Mouse (Mus musculus) liver, embryonic 15.5 days (tissue): ENCODE data around the gene Gm45837. TPM values are rescaled to one million over a fixed set of nuclear protein-coding genes. Genes with fewer than 3 reads are reported as not detected.

Source experiments
- ATAC-seq: fragments of 200-750 bp; cut with Nextera tagmentation; 2 replicates; pipeline ENCODE4 v1.8.0; 2017; ENCODE audit warnings: moderate number of reproducible peaks, mild to moderate bottlenecking, moderate library complexity; ENCODE audit not compliant: insufficient read depth
- H3K27ac ChIP-seq: fragments of 300-500 bp; sonication (generic); replicated peaks from 2 replicates; pipeline ENCODE4 v1.5.1; 2015; ENCODE audit warnings: mild to moderate bottlenecking, inconsistent platforms
- H3K27me3 ChIP-seq: fragments of 300-500 bp; sonication (generic); 2 replicates; pipeline ENCODE4 v1.6.1; 2015; ENCODE audit warnings: mild to moderate bottlenecking, inconsistent platforms
- H3K36me3 ChIP-seq: fragments of 300-500 bp; sonication (generic); replicated peaks from 2 replicates; pipeline ENCODE4 v1.6.1; 2015; ENCODE audit warnings: moderate library complexity, mild to moderate bottlenecking, inconsistent platforms
- H3K4me1 ChIP-seq: fragments of 300-500 bp; sonication (generic); replicated peaks from 2 replicates; pipeline ENCODE4 v1.6.1; 2015; ENCODE audit warnings: inconsistent platforms
- H3K4me2 ChIP-seq: fragments of 300-500 bp; sonication (generic); 2 replicates; pipeline ENCODE4 v1.6.1; 2015; ENCODE audit warnings: moderate library complexity, mild to moderate bottlenecking, inconsistent platforms
- H3K4me3 ChIP-seq: fragments of 300-500 bp; sonication (generic); replicated peaks from 2 replicates; pipeline ENCODE4 v1.5.1; 2015; ENCODE audit warnings: mild to moderate bottlenecking, inconsistent platforms
- H3K9ac ChIP-seq: fragments of 300-500 bp; sonication (generic); 2 replicates; pipeline ENCODE4 v1.6.1; 2015; ENCODE audit warnings: moderate library complexity, mild to moderate bottlenecking, inconsistent platforms
- H3K9me3 ChIP-seq: fragments of 300-500 bp; sonication (generic); replicated peaks from 2 replicates; pipeline ENCODE4 v1.6.1; 2016; ENCODE audit warnings: inconsistent platforms
- WGBS: fragments of 180-500 bp; shearing (Covaris S2); methylation state at CpG from one replicate; pipeline ENCODE4 v1.1.7; 2015; ENCODE audit warnings: mixed read lengths; ENCODE audit not compliant: insufficient replicate concordance; 5-methylcytosine and 5-hydroxymethylcytosine counted together
- polyA plus RNA-seq: library from polyadenylated mRNA; unstranded; fragments of >200 nt; fragmentation: Nextera tagmentation; extraction: Ambion mirVana; gene quantifications from 2 replicates; pipeline ENCODE4 v1.2.1, GENCODE M21; 2015

Gm45837 gene
- polyA plus RNA-seq = 0.16 TPM in 1 of 2 replicates, not detected in the other

GRCm38 (mm10) chr7:101410267-101410936 is at the start of gene Gm45837:
TSS of gene Gm45837 (plus strand) at chr7:101410886.
- Histone ChIP-seq H3K9me3 (no peaks in the 10 kb centered on the region), H3K9ac (no peak within 1 kb of the TSS), H3K27ac (no peak within 1 kb of the TSS), H3K4me3 (no peak within 1 kb of the TSS), H3K4me1 (peaks cover 18% of the 10 kb centered on the region), H3K36me3 (peaks cover 34% of the 10 kb centered on the region), H3K27me3 (no peaks in the 10 kb centered on the region), H3K4me2 (no peak within 1 kb of the TSS)
- 59% methylated on average over 11 of the region's 11 CpGs for WGBS
- no peak for ATAC-seq

DNA sequence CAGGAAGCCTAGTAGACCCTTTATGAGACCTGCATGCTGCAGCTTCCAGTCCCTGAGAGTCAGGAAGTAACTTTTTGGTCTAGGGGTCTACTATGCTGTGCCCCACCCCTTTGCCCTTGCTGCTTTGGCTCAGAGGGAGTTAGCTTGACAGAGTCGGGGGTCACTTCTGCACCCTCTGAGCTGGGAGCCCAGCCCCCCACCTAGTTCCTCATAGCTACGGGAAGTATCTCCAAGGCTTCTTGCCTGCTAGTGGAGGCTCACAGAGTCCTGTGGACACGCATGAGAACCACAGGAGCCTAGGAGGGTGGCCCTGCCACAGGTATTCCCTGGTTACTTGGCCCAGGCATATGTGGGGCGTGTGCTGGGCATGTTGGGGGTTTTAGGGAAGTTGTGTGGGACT is 49.7 kb upstream of the Gm45837 start:
- Histone ChIP-seq H3K4me3 (no peak overlapping the region), H3K4me1 (peaks cover 54% of the 10 kb centered on the region), H3K27ac (peak overlapping the region; percentile 48), H3K9me3 (no peaks in the 10 kb centered on the region), H3K9ac (no peak overlapping the region), H3K27me3 (no peaks in the 10 kb centered on the region), H3K4me2 (peak overlapping the region; percentile 33), H3K36me3 (no peaks in the 10 kb centered on the region)
- WGBS = 40% methylated on average over 4 of the region's 4 CpGs
- no peak for ATAC-seq

- no peaks in the 10 kb centered on the region for H3K9me3 ChIP-seq
- peaks cover 46% of the 10 kb centered on the region for H3K4me1 ChIP-seq
- H3K4me2 ChIP-seq = peak overlapping the region; percentile 33
- no peaks in the 10 kb centered on the region for H3K27me3 ChIP-seq
- no peaks in the 10 kb centered on the region for H3K36me3 ChIP-seq
- ATAC-seq = no peak
- peak overlapping the region; percentile 18; the same call in 1 of the 2 replicates for H3K4me3 ChIP-seq
- no peak overlapping the region for H3K9ac ChIP-seq
- H3K27ac ChIP-seq = peak overlapping the region; percentile 48
- 45% methylated on average over 4 of the region's 4 CpGs for WGBS
These were observed 48.9 kb upstream of the Gm45837 start for GRCm38 (mm10) chr7:101361767-101362166.

GRCm38 (mm10) chr7:101362791-101363191 is 47.9 kb upstream of the Gm45837 start:
- Histone ChIP-seq H3K4me1 (peaks cover 37% of the 10 kb centered on the region), H3K4me3 (0 out of 2 replicates have a peak overlapping the region, but pooled peaks have one; percentile 18), H3K36me3 (no peaks in the 10 kb centered on the region), H3K4me2 (peak overlapping the region; percentile 33; the same call in 1 of the 2 replicates), H3K27ac (peak overlapping the region; percentile 55), H3K9me3 (no peaks in the 10 kb centered on the region), H3K27me3 (no peaks in the 10 kb centered on the region), H3K9ac (no peak overlapping the region)
- ATAC-seq = peak; percentile 47
- 18% methylated on average over 5 of the region's 5 CpGs for WGBS

GRCm38 (mm10) chr7:101363914-101364313 is 46.8 kb upstream of the Gm45837 start:
- 53% methylated on average over 5 of the region's 5 CpGs for WGBS
- H3K27me3 ChIP-seq = no peaks in the 10 kb centered on the region
- peak overlapping the region; percentile 32; the same call in 1 of the 2 replicates for H3K4me2 ChIP-seq
- no peak overlapping the region for H3K4me3 ChIP-seq
- H3K9ac ChIP-seq = no peak overlapping the region
- no peaks in the 10 kb centered on the region for H3K36me3 ChIP-seq
- ATAC-seq = no peak
- no peak overlapping the region for H3K27ac ChIP-seq
- no peaks in the 10 kb centered on the region for H3K9me3 ChIP-seq
- peaks cover 45% of the 10 kb centered on the region for H3K4me1 ChIP-seq

GRCm38 (mm10) chr7:101367901-101368852 is 42.5 kb upstream of the Gm45837 start:
- H3K27me3 ChIP-seq = no peaks in the 10 kb centered on the region
- H3K9ac ChIP-seq = no peak overlapping the region
- WGBS = 49% methylated on average over 11 of the region's 11 CpGs
- no peaks in the 10 kb centered on the region for H3K9me3 ChIP-seq
- peaks cover 15% of the 10 kb centered on the region; the same call in 1 of the 2 replicates for H3K36me3 ChIP-seq
- H3K4me1 ChIP-seq = peaks cover 25% of the 10 kb centered on the region
- ATAC-seq = no peak; the same call in 1 of the 2 replicates
- H3K4me3 ChIP-seq = no peak overlapping the region
- H3K27ac ChIP-seq = no peak overlapping the region
- no peak overlapping the region for H3K4me2 ChIP-seq

DNA sequence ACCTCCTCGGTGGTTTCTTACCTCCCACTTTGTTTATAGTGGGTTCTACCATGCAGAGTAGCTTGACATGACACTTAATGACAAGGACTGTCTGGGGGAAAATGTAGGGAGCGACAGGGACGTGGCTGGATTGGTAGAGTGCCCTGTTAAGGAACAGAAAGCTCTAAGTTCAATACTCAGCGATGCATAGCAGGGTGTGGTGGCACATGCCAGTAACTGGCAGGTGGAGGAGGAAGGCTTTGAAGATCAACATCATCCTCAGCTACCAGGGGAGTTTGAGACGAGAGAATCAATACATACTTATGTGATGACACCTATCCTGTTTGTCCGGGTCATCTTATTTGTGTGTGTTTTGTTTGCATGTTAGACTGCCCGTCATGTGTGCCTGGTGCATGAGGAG is 41.0 kb upstream of the Gm45837 start:
- H3K9ac ChIP-seq = no peak overlapping the region
- H3K4me1 ChIP-seq = peaks cover 12% of the 10 kb centered on the region
- no peak overlapping the region for H3K4me2 ChIP-seq
- peaks cover 22% of the 10 kb centered on the region; the same call in 1 of the 2 replicates for H3K36me3 ChIP-seq
- no peak overlapping the region for H3K27ac ChIP-seq
- H3K27me3 ChIP-seq = no peaks in the 10 kb centered on the region
- no peak overlapping the region for H3K4me3 ChIP-seq
- WGBS = 64% methylated on average over 7 of the region's 7 CpGs
- ATAC-seq = no peak
- no peaks in the 10 kb centered on the region for H3K9me3 ChIP-seq

DNA sequence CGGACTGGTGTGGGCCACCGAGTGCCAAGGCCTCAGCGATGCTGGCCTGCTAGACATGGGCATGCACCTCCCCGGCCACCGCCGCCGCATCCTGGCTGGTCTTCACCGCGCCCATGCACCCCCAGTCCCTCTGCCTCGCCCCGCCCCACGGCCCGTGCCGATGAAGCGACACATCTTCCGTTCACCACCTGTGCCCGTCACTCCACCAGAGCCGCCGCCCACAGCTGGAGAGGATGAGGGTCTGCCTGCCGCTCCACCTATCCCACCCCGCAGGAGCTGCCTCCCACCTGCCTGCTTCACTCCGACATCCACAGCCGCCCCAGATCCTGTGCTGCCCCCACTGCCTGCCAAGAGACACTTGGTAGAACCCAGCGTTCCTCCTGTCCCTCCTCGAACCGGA is 37.6 kb upstream of the Gm45837 start:
- Histone ChIP-seq H3K27me3 (no peaks in the 10 kb centered on the region), H3K4me3 (no peak overlapping the region), H3K27ac (no peak overlapping the region), H3K9ac (no peak overlapping the region), H3K4me2 (no peak overlapping the region), H3K4me1 (peaks cover 23% of the 10 kb centered on the region), H3K36me3 (peaks cover 33% of the 10 kb centered on the region; the same call in 1 of the 2 replicates), H3K9me3 (no peaks in the 10 kb centered on the region)
- no peak for ATAC-seq
- WGBS = 85% methylated on average over 26 of the region's 26 CpGs

GRCm38 (mm10) chr7:101374155-101374554 is 36.5 kb upstream of the Gm45837 start:
- Histone ChIP-seq H3K27me3 (no peaks in the 10 kb centered on the region), H3K9ac (no peak overlapping the region), H3K4me1 (peaks cover 23% of the 10 kb centered on the region), H3K27ac (no peak overlapping the region), H3K4me3 (no peak overlapping the region), H3K9me3 (no peaks in the 10 kb centered on the region), H3K4me2 (no peak overlapping the region), H3K36me3 (peaks cover 33% of the 10 kb centered on the region; the same call in 1 of the 2 replicates)
- ATAC-seq = no peak

DNA sequence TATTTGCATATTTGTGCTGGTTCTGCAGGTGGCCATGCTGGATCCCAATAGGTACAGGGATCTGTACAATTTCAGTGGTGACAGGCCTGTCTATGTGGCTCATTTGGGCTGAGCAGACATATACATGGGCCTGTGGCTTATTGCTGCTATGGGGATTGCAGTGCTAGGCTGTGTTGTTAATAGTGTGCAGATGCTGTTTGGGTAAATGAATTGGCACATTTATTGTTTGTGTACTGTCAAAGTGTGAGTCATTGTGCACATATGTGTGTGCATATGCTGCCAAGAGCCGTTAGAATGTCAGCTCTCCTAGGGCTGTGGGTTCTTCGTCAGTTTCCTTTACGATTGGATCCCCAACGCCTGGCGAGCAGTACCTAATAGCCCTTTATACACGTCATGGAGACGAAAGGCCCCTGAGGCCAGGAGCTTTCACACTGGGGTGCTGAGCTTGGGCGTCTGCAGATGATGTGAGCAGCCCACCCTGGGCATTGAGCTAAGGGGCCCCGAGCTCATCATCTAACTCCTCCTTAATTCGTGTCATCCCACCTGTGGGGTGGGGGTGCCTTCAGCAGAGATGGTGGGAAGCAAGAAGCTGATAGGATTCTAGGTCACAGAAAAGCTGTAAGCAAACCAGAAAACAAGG is 33.9 kb upstream of the Gm45837 start:
- no peak overlapping the region for H3K4me3 ChIP-seq
- no peak overlapping the region for H3K9ac ChIP-seq
- no peaks in the 10 kb centered on the region for H3K27me3 ChIP-seq
- ATAC-seq = no peak
- 75% methylated on average over 10 of the region's 10 CpGs for WGBS
- H3K27ac ChIP-seq = no peak overlapping the region
- no peaks in the 10 kb centered on the region for H3K9me3 ChIP-seq
- peaks cover 33% of the 10 kb centered on the region for H3K4me1 ChIP-seq
- peaks cover 21% of the 10 kb centered on the region; the same call in 1 of the 2 replicates for H3K36me3 ChIP-seq
- no peak overlapping the region for H3K4me2 ChIP-seq
